Mouse (Mus musculus): Measurements from ENCODE around the gene Gemin6.
"Not testable (repeated sequence)": the region's sequence is repeated elsewhere in the genome, so short reads cannot be mapped to it uniquely, and the experiment has no call there.

Gene Gemin6

DNA sequence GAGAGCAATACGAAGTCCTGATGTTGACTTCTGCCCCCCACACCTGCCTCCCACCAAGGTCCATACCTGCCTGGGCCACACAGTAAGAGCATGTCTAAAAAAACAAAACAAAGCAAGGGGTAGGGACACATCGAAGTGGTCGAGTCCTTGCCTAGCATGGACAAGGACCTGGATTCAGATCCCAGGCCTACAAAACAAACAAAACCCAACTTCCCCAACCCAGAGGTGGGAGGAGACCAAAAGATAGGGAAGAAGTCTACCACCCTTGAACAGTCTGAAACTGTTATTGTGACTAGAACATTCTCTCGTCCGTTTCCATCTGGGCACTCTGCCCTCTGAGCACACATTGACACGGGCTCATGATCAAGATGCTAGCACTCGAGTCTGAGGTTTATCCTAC lies 10.1 kb downstream of the Gemin6 start:
- DNase-seq (ENCODE audit: low spot score in 2 of 2): no peak

GRCm38 (mm10) chr17:80235477-80235876 lies 11.2 kb downstream of the Gemin6 start:
- no peak for DNase-seq (ENCODE audit: low spot score in 2 of 2)

- no peak for DNase-seq (ENCODE audit: low spot score in 2 of 2)
Observed at GRCm38 (mm10) chr17:80236805-80237204, 12.6 kb downstream of the Gemin6 start.

- no peak for DNase-seq (ENCODE audit: low spot score in 2 of 2)
Observed at GRCm38 (mm10) chr17:80237475-80237874, 13.2 kb downstream of the Gemin6 start.

DNA sequence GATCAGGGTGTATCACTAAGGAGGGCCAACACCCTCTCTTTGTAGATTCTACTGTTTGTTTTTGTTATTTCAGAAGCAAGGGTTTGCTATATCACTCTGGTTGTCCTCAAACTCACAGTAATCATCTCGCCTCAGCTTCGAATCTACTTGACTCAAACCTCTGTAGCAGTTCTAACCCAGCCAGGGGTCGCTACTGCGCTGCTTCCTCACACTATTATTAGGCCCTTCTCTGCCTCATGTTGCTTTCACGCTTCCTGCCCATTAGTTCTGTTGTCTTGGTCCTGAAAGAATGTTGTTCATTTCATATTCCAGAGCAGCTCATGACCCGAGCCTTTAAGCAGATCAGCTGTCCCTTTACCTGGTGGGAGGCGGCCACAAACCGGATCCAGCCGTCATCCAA lies 17.4 kb downstream of the Gemin6 start:
- no peak for DNase-seq (ENCODE audit: low spot score in 2 of 2)

DNA sequence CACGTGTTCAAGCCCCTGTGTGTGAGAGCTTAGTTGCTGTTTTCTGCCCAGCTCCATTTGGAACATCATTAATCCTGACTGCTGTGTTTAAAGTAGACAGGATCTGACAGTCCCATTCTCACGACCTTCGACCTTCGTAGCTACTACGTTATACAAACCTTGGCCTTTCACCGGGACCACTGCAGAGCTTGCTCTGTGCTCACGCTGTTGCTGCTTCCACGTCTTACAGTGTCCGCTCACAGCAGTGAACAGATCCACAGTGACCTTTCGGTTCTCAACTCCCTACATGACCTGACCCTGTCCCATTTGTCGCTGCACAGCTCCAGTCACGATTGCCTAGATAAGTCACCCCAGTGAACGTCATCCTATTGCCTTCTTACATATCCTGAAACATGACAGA lies 18.9 kb downstream of the Gemin6 start:
- DNase-seq (ENCODE audit: low spot score in 2 of 2): no peak

GRCm38 (mm10) chr17:80252757-80253525 lies 28.7 kb downstream of the Gemin6 start:
- DNase-seq (ENCODE audit: low spot score in 2 of 2): no peak

- DNase-seq (ENCODE audit: low spot score in 2 of 2): no peak
Observed at GRCm38 (mm10) chr17:80254421-80254820, 30.2 kb downstream of the Gemin6 start.

DNA sequence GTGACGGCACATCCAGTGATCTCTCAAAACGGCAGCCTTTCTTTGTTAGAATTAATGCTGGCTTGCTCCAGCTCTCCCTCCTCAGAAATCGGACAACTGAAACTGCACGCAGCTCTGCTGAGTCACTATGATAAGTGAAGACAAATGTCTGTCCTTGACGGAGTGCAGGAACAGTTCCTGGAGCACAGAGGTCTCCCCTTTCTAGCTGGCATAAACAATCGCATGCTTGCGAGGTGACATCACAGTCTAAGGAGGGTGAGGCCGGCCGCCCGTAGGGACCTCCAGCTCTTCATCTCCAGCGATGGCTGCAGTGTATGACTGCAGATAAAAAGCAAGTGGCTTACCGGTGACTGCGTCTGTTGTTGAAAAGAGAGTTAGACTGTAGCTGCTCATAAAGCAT lies 31.0 kb downstream of the Gemin6 start:
- DNase-seq (ENCODE audit: low spot score in 2 of 2): no peak

DNA sequence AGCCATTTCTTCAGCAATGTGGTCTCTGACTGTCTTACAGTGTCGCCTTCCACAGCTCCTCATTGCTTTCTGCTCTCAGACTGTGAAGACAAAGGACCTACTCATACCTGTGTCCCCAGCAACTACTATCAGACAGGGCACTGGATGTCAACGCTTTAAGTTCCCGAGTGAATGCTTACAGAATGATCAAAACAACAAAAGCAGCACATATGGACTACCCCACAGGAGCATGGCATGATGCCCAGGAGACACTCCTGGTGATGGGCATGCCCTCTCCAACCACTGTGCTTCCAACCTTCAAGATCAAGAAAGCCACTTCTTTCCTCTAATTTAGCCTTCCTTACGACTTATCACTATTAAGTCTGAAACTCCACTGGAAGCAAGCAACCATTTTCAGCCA lies 42.8 kb downstream of the Gemin6 start:
- DNase-seq (ENCODE audit: low spot score in 2 of 2): no peak

DNA sequence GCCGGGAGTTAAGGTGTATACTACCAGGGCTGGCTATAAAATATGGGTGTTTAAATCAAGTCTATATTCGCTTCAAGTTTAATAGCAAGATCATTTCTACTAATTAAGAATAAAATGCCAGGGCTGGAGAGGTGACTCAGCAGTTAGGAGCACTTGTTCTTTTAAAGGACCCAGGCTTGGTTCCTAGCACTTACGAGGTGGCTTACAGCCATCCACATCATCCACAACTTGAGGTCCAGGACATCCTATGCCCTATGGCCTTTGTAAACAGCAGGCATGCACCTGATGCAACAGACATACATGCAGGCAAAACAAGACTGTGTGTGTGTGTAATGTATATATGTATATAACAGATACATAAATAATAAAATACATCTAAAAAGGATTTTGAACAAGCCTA lies 43.9 kb downstream of the Gemin6 start:
- DNase-seq (ENCODE audit: low spot score in 2 of 2): no peak

GRCm38 (mm10) chr17:80270622-80271021 lies 46.4 kb downstream of the Gemin6 start:
- not testable (repeated sequence) for DNase-seq (ENCODE audit: low spot score in 2 of 2)

Data from frontal cortex, postnatal 14 days (tissue).